Mouse (Mus musculus) C2C12 (cell line): ENCODE results near the gene Srrd. TPM values are rescaled to one million over a fixed set of nuclear protein-coding genes. Genes with fewer than 3 reads are reported as not detected.

Experiments used
- H3K27me3 ChIP-seq: one replicate; pipeline ENCODE4 v1.6.1; 2011; ENCODE audit not compliant: control insufficient read depth, insufficient read depth, insufficient read length
- H3K36me3 ChIP-seq: one replicate; pipeline ENCODE4 v1.6.1; 2011; ENCODE audit not compliant: control insufficient read depth, insufficient read depth
- H3K4me3 ChIP-seq: one replicate; pipeline ENCODE4 v1.5.1; 2011; ENCODE audit warnings: mild to moderate bottlenecking, control low read depth; ENCODE audit not compliant: poor library complexity, insufficient read depth, severe bottlenecking
- H3K79me2 ChIP-seq: one replicate; pipeline ENCODE4 v1.6.1; 2011; ENCODE audit not compliant: control insufficient read depth, insufficient read depth
- H3K79me3 ChIP-seq: one replicate; pipeline ENCODE4 v1.6.1; 2011; ENCODE audit warnings: low read depth, control low read depth
- H3ac ChIP-seq: one replicate; pipeline ENCODE3; 2011; ENCODE audit warnings: low read depth; ENCODE audit not compliant: control insufficient read depth, insufficient read length
- CEBPB ChIP-seq: IDR thresholded peaks from one replicate; pipeline ENCODE4 v1.6.1; 2011; ENCODE audit warnings: low read depth, mild to moderate bottlenecking, control low read depth, moderate library complexity
- CTCF ChIP-seq: IDR thresholded peaks from one replicate; pipeline ENCODE4 v1.5.1; 2011; ENCODE audit not compliant: control insufficient read depth, insufficient read depth, insufficient read length
- FOSL1 ChIP-seq: IDR thresholded peaks from one replicate; pipeline ENCODE4 v1.8.0; 2011; ENCODE audit warnings: mild to moderate bottlenecking, low read length; ENCODE audit not compliant: poor library complexity, insufficient read depth, severe bottlenecking
- MAX ChIP-seq: IDR thresholded peaks from one replicate; pipeline ENCODE4 v1.6.1; 2011; ENCODE audit warnings: mild to moderate bottlenecking, control low read depth
- MYOD1 ChIP-seq: IDR thresholded peaks from one replicate; pipeline ENCODE4 v1.6.1; 2011; ENCODE audit warnings: low read depth; ENCODE audit not compliant: control insufficient read depth, insufficient read length
- MYOG ChIP-seq: IDR thresholded peaks from one replicate; pipeline ENCODE4 v1.6.1; 2011; ENCODE audit not compliant: control insufficient read depth, insufficient read length; ENCODE audit errors: extremely low read depth
- USF1 ChIP-seq: IDR thresholded peaks from one replicate; pipeline ENCODE4 v1.6.1; 2011; ENCODE audit warnings: low read depth, mild to moderate bottlenecking, control low read depth, moderate library complexity
- polyA plus RNA-seq: library from polyadenylated mRNA; unstranded; fragments of >200 nt; fragmentation: generic; extraction: Trizol; gene quantifications from one replicate; pipeline ENCODE4 v1.2.1, GENCODE M21; 2012; ENCODE audit warnings: missing spikeins

Srrd gene
- polyA plus RNA-seq, 1 experiment, result 26.2 TPM

GRCm38 (mm10) chr5:112384805-112385472, 42.1 kb upstream of the Srrd start:
- H3ac ChIP-seq, result no peak overlapping the region
- H3K79me2 ChIP-seq, result no peaks in the 10 kb centered on the region
- no peaks in the 10 kb centered on the region for H3K27me3 ChIP-seq
- H3K4me3 ChIP-seq, result no peak overlapping the region
- TF ChIP-seq FOSL1, result no peak
- no peak for TF ChIP-seq MYOG
- TF ChIP-seq MYOD1, result no peak
- no peak for TF ChIP-seq CEBPB
- TF ChIP-seq CTCF, result no peak
- TF ChIP-seq MAX, result no peak
- no peak for TF ChIP-seq USF1
- H3K36me3 ChIP-seq, result no peaks in the 10 kb centered on the region
- H3K79me3 ChIP-seq, result no peaks in the 10 kb centered on the region

- no peak overlapping the region for H3K4me3 ChIP-seq
- H3ac ChIP-seq, result no peak overlapping the region
- H3K27me3 ChIP-seq, result no peaks in the 10 kb centered on the region
- TF ChIP-seq FOSL1, result no peak
- no peak for TF ChIP-seq MYOG
- no peak for TF ChIP-seq USF1
- H3K36me3 ChIP-seq, result no peaks in the 10 kb centered on the region
- no peaks in the 10 kb centered on the region for H3K79me3 ChIP-seq
- no peaks in the 10 kb centered on the region for H3K79me2 ChIP-seq
Observed at GRCm38 (mm10) chr5:112382641-112383330, 39.9 kb upstream of the Srrd start.

GRCm38 (mm10) chr5:112382042-112382441, 39.2 kb upstream of the Srrd start:
- Histone ChIP-seq H3K4me3 (no peak overlapping the region), H3K36me3 (no peaks in the 10 kb centered on the region), H3K79me3 (no peaks in the 10 kb centered on the region), H3ac (no peak overlapping the region), H3K27me3 (no peaks in the 10 kb centered on the region), H3K79me2 (no peaks in the 10 kb centered on the region)
- no peak for TF ChIP-seq CTCF
- TF ChIP-seq CEBPB, result no peak
- TF ChIP-seq MYOD1, result no peak
- TF ChIP-seq USF1, result no peak
- no peak for TF ChIP-seq MAX
- TF ChIP-seq FOSL1, result no peak
- TF ChIP-seq MYOG, result no peak

- Histone ChIP-seq H3K79me2 (no peaks in the 10 kb centered on the region), H3K4me3 (no peak overlapping the region), H3K27me3 (no peaks in the 10 kb centered on the region), H3K36me3 (no peaks in the 10 kb centered on the region), H3K79me3 (no peaks in the 10 kb centered on the region), H3ac (no peak overlapping the region)
- TF ChIP-seq MYOD1 (no peak), USF1 (no peak), MAX (no peak), CEBPB (no peak), CTCF (no peak), MYOG (no peak), FOSL1 (no peak)
Observed at GRCm38 (mm10) chr5:112381154-112381553, 38.3 kb upstream of the Srrd start.

GRCm38 (mm10) chr5:112378716-112379115, 35.9 kb upstream of the Srrd start:
- Histone ChIP-seq H3K36me3 (peaks cover 11% of the 10 kb centered on the region), H3K4me3 (no peak overlapping the region), H3ac (no peak overlapping the region), H3K79me3 (no peaks in the 10 kb centered on the region), H3K27me3 (no peaks in the 10 kb centered on the region), H3K79me2 (no peaks in the 10 kb centered on the region)
- TF ChIP-seq CTCF, result no peak
- no peak for TF ChIP-seq FOSL1
- TF ChIP-seq CEBPB, result no peak
- no peak for TF ChIP-seq MYOD1
- TF ChIP-seq MAX, result no peak
- no peak for TF ChIP-seq MYOG
- no peak for TF ChIP-seq USF1

- H3K36me3 ChIP-seq, result peaks cover 11% of the 10 kb centered on the region
- no peaks in the 10 kb centered on the region for H3K79me2 ChIP-seq
- no peak overlapping the region for H3K4me3 ChIP-seq
- H3K79me3 ChIP-seq, result no peaks in the 10 kb centered on the region
- H3K27me3 ChIP-seq, result no peaks in the 10 kb centered on the region
- no peak overlapping the region for H3ac ChIP-seq
- TF ChIP-seq MYOD1, result no peak
- TF ChIP-seq CTCF, result no peak
- no peak for TF ChIP-seq MYOG
- no peak for TF ChIP-seq FOSL1
- no peak for TF ChIP-seq MAX
- TF ChIP-seq USF1, result no peak
- TF ChIP-seq CEBPB, result no peak
Observed at GRCm38 (mm10) chr5:112377380-112377779, 34.5 kb upstream of the Srrd start.
